Mouse (Mus musculus) kidney, embryonic 14.5 days (tissue): ENCODE measurements around the gene Cbfa2t3. TPM values are rescaled to one million over a fixed set of nuclear protein-coding genes. Genes with fewer than 3 reads are reported as not detected.

ENCODE experiments used
- ATAC-seq: fragments of 200-750 bp; cut with Nextera tagmentation; 2 replicates; pipeline ENCODE4 v1.8.0; 2017; ENCODE audit warnings: moderate number of reproducible peaks, mild to moderate bottlenecking, moderate TSS enrichment, moderate library complexity; ENCODE audit not compliant: low FRiP score, low TSS enrichment
- H3K27ac ChIP-seq: fragments of 300-500 bp; sonication (generic); 2 replicates; pipeline ENCODE4 v1.5.1; 2014; ENCODE audit warnings: low read depth, mild to moderate bottlenecking, low read length, moderate library complexity, mixed read lengths
- H3K27me3 ChIP-seq: fragments of 300-500 bp; sonication (generic); 2 replicates; pipeline ENCODE4 v1.6.1; 2014; ENCODE audit warnings: mild to moderate bottlenecking, low read length; ENCODE audit not compliant: control insufficient read depth, insufficient read depth
- H3K36me3 ChIP-seq: fragments of 300-500 bp; sonication (generic); 2 replicates; pipeline ENCODE4 v1.6.1; 2014; ENCODE audit warnings: low read length, mixed read lengths; ENCODE audit not compliant: control insufficient read depth, insufficient read depth
- H3K4me1 ChIP-seq: fragments of 300-500 bp; sonication (generic); 2 replicates; pipeline ENCODE4 v1.6.1; 2014; ENCODE audit warnings: low read length, mixed read lengths; ENCODE audit not compliant: control insufficient read depth, insufficient read depth
- H3K4me2 ChIP-seq: fragments of 300-500 bp; sonication (generic); replicated peaks from 2 replicates; pipeline ENCODE4 v1.6.1; 2014; ENCODE audit warnings: low read depth, mild to moderate bottlenecking, low read length
- H3K4me3 ChIP-seq: fragments of 300-500 bp; sonication (generic); 2 replicates; pipeline ENCODE4 v1.5.1; 2014; ENCODE audit warnings: mild to moderate bottlenecking, low read length
- H3K9ac ChIP-seq: fragments of 300-500 bp; sonication (generic); 2 replicates; pipeline ENCODE4 v1.6.1; 2014; ENCODE audit warnings: low read depth, mild to moderate bottlenecking, low read length, moderate library complexity
- H3K9me3 ChIP-seq: fragments of 300-500 bp; sonication (generic); 2 replicates; pipeline ENCODE4 v1.6.1; 2016; ENCODE audit warnings: low read length; ENCODE audit not compliant: control insufficient read depth
- WGBS: fragments of 180-500 bp; shearing (Covaris S2); extraction: QIAGEN DNeasy Blood & Tissue Kit; methylation state at CpG from one replicate; pipeline ENCODE4 v1.1.7; 2014; 5-methylcytosine and 5-hydroxymethylcytosine counted together
- polyA plus RNA-seq: library from polyadenylated mRNA; unstranded; fragments of >200 nt; fragmentation: Nextera tagmentation; extraction: Ambion mirVana; gene quantifications from 2 replicates; pipeline ENCODE4 v1.2.1, GENCODE M21; 2014

The Cbfa2t3 gene
- polyA plus RNA-seq, 1 experiment from 2014 or later = 3.6 TPM

GRCm38 (mm10) chr8:122720070-122720729 is 21.3 kb upstream of the Cbfa2t3 start:
- Histone ChIP-seq H3K4me2 (peak overlapping the region; percentile 26; the same call in 1 of the 2 replicates), H3K27ac (no peak overlapping the region), H3K4me3 (no peak overlapping the region), H3K36me3 (no peaks in the 10 kb centered on the region), H3K4me1 (peaks cover 4% of the 10 kb centered on the region; the same call in 1 of the 2 replicates), H3K9ac (no peak overlapping the region), H3K27me3 (peaks cover 28% of the 10 kb centered on the region), H3K9me3 (no peaks in the 10 kb centered on the region)
- 21% methylated on average over 25 of the region's 25 CpGs for whole genome bisulfite sequencing
- no peak for ATAC-seq

GRCm38 (mm10) chr8:122719500-122720065 is 20.7 kb upstream of the Cbfa2t3 start:
- no peaks in the 10 kb centered on the region for H3K9me3 ChIP-seq
- WGBS = 29% methylated on average over 7 of the region's 7 CpGs
- H3K4me2 ChIP-seq = no peak overlapping the region
- ATAC-seq = peak; percentile 47
- H3K4me1 ChIP-seq = peaks cover 4% of the 10 kb centered on the region; the same call in 1 of the 2 replicates
- H3K27ac ChIP-seq = no peak overlapping the region
- peaks cover 28% of the 10 kb centered on the region for H3K27me3 ChIP-seq
- H3K4me3 ChIP-seq = no peak overlapping the region
- H3K9ac ChIP-seq = no peak overlapping the region
- no peaks in the 10 kb centered on the region for H3K36me3 ChIP-seq

- Histone ChIP-seq H3K4me2 (no peak overlapping the region), H3K9me3 (no peaks in the 10 kb centered on the region), H3K36me3 (no peaks in the 10 kb centered on the region), H3K27ac (no peak overlapping the region), H3K4me3 (no peak overlapping the region), H3K27me3 (peaks cover 28% of the 10 kb centered on the region), H3K4me1 (peaks cover 4% of the 10 kb centered on the region; the same call in 1 of the 2 replicates), H3K9ac (no peak overlapping the region)
- 81% methylated on average over 14 of the region's 14 CpGs for WGBS
- ATAC-seq = no peak
Observed at GRCm38 (mm10) chr8:122718711-122719499, 20.0 kb upstream of the Cbfa2t3 start.

- no peak overlapping the region for H3K4me2 ChIP-seq
- peaks cover 4% of the 10 kb centered on the region; the same call in 1 of the 2 replicates for H3K4me1 ChIP-seq
- no peaks in the 10 kb centered on the region for H3K36me3 ChIP-seq
- H3K27ac ChIP-seq = no peak overlapping the region
- no peak overlapping the region for H3K4me3 ChIP-seq
- H3K27me3 ChIP-seq = peaks cover 28% of the 10 kb centered on the region
- H3K9me3 ChIP-seq = no peaks in the 10 kb centered on the region
- H3K9ac ChIP-seq = no peak overlapping the region
- no peak for ATAC-seq
- WGBS = 80% methylated on average over 10 of the region's 10 CpGs
Observed at GRCm38 (mm10) chr8:122717869-122718509, 19.1 kb upstream of the Cbfa2t3 start.

- H3K4me2 ChIP-seq = no peak overlapping the region
- H3K4me3 ChIP-seq = no peak overlapping the region
- ATAC-seq = no peak
- no peaks in the 10 kb centered on the region for H3K9me3 ChIP-seq
- H3K9ac ChIP-seq = no peak overlapping the region
- 84% methylated on average over 8 of the region's 8 CpGs for WGBS
- peaks cover 4% of the 10 kb centered on the region; the same call in 1 of the 2 replicates for H3K4me1 ChIP-seq
- H3K36me3 ChIP-seq = no peaks in the 10 kb centered on the region
- H3K27me3 ChIP-seq = peaks cover 22% of the 10 kb centered on the region
- H3K27ac ChIP-seq = no peak overlapping the region
Observed at GRCm38 (mm10) chr8:122716566-122716965, 17.7 kb upstream of the Cbfa2t3 start.

GRCm38 (mm10) chr8:122713157-122713518 is 14.2 kb upstream of the Cbfa2t3 start:
- no peak for ATAC-seq
- H3K4me1 ChIP-seq = no peaks in the 10 kb centered on the region
- no peak overlapping the region for H3K4me3 ChIP-seq
- H3K27me3 ChIP-seq = peaks cover 4% of the 10 kb centered on the region; the same call in 1 of the 2 replicates
- H3K4me2 ChIP-seq = no peak overlapping the region
- 91% methylated on average over 5 of the region's 5 CpGs for WGBS
- H3K36me3 ChIP-seq = no peaks in the 10 kb centered on the region
- no peak overlapping the region for H3K9ac ChIP-seq
- H3K9me3 ChIP-seq = no peaks in the 10 kb centered on the region
- H3K27ac ChIP-seq = no peak overlapping the region

GRCm38 (mm10) chr8:122712411-122713156 is 13.7 kb upstream of the Cbfa2t3 start:
- H3K4me1 ChIP-seq = no peaks in the 10 kb centered on the region
- 78% methylated on average over 12 of the region's 12 CpGs for WGBS
- peaks cover 4% of the 10 kb centered on the region; the same call in 1 of the 2 replicates for H3K27me3 ChIP-seq
- no peak overlapping the region for H3K27ac ChIP-seq
- H3K9me3 ChIP-seq = no peaks in the 10 kb centered on the region
- no peak overlapping the region for H3K4me3 ChIP-seq
- H3K9ac ChIP-seq = no peak overlapping the region
- no peak for ATAC-seq
- no peaks in the 10 kb centered on the region for H3K36me3 ChIP-seq
- no peak overlapping the region for H3K4me2 ChIP-seq

- Histone ChIP-seq H3K9me3 (no peaks in the 10 kb centered on the region), H3K36me3 (no peaks in the 10 kb centered on the region), H3K4me1 (no peaks in the 10 kb centered on the region), H3K27ac (no peak overlapping the region), H3K4me3 (no peak overlapping the region), H3K4me2 (no peak overlapping the region), H3K27me3 (peaks cover 4% of the 10 kb centered on the region; the same call in 1 of the 2 replicates), H3K9ac (no peak overlapping the region)
- WGBS = 69% methylated on average over 11 of the region's 11 CpGs
- no peak for ATAC-seq
Observed at GRCm38 (mm10) chr8:122711891-122712365, 13.0 kb upstream of the Cbfa2t3 start.
